Mouse (Mus musculus): Measurements from ENCODE around the gene Prkag3. TPM values are rescaled to one million over a fixed set of nuclear protein-coding genes. Genes with fewer than 3 reads are reported as not detected.
A peak's percentile ranks its signal among the peaks of the same experiment; 100 is the strongest.

Prkag3 gene
- polyA plus RNA-seq, 1 experiment: 0.06 TPM

DNA sequence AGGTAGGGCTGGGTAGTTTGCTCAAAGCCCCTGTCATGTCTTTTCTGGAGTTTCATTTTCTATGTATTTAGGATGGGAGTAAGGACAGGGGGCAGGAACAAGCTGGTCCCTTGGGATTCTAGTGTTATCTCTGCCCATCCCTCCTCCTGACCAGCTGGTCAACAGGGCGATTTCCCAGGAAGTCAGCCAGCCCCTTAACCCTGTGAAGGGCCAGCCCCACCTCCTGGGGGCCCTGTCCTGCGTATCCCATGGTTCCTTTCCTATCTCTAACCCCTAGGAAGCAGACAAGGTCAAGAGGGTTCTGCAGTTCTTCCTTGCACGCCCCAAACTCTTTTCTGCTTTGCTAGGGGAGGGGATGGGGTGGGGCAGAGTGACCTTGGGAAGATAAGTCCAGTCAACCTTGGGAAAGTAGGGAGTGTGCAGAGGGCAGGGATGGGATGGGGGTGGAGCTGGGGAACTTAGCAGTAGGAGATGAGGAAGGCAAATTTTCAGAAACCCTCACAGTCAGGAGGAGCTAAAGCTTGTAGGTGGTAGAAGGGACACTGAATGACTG, 30.0 kb upstream of the Prkag3 start:
- 77% methylated on average over 3 of the region's 3 CpGs for WGBS
- no peak for DNase-seq (ENCODE audit: low read depth in 1 of 2, low spot score in 2 of 2)
- H3K4me3 ChIP-seq (ENCODE audit: extremely low read depth, insufficient read depth, insufficient read length): no peak overlapping the region
- peaks cover 5% of the 10 kb centered on the region; the same call in 1 of the 2 replicates for H3K27me3 ChIP-seq (ENCODE audit: control insufficient read depth, insufficient read depth, low read length)
- no peaks in the 10 kb centered on the region for H3K36me3 ChIP-seq (ENCODE audit: control insufficient read depth, insufficient read depth, low read length)
- TF ChIP-seq CTCF (IDR thresholded peaks at IDR 0.05; ENCODE audit: extremely low read depth, insufficient read depth, insufficient read length, insufficient replicate concordance) (no peak), POLR2A (IDR thresholded peaks at IDR 0.05; ENCODE audit: low read depth, low read length) (no peak)
- H3K4me1 ChIP-seq (ENCODE audit: control insufficient read depth, insufficient read depth, insufficient read length): peaks cover 4% of the 10 kb centered on the region
- H3K27ac ChIP-seq (ENCODE audit: insufficient read depth, low read length): no peak overlapping the region

DNA sequence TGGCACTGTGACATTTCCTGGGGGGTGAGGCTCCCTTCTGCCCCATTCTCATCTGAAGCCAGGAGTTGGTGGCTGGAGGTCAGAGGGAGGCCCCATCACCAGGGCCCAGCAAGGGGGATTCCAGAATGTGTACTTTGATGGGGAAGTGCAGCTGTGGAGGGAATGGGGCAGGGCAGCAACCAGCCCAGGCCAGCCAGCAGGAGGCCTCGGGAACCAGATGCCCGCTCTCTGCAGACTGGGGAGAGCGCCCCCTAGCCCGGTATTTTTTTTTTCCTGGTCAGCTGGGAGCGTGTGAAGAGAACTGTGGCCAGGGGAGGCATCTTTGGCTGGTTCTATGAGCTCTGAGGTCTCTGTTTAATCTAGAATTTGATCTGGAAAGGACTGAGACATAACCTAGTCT, 26.8 kb upstream of the Prkag3 start:
- Histone ChIP-seq H3K27me3 (ENCODE audit: control insufficient read depth, insufficient read depth, low read length) (peaks cover 10% of the 10 kb centered on the region), H3K27ac (ENCODE audit: insufficient read depth, low read length) (no peak overlapping the region), H3K4me3 (ENCODE audit: extremely low read depth, insufficient read depth, insufficient read length) (no peak overlapping the region), H3K36me3 (ENCODE audit: control insufficient read depth, insufficient read depth, low read length) (no peaks in the 10 kb centered on the region), H3K4me1 (ENCODE audit: control insufficient read depth, insufficient read depth, insufficient read length) (no peaks in the 10 kb centered on the region; the same call in none of the 2 replicates)
- 36% methylated on average over 5 of the region's 5 CpGs for WGBS
- no peak for TF ChIP-seq POLR2A (IDR thresholded peaks at IDR 0.05; ENCODE audit: low read depth, low read length)
- TF ChIP-seq CTCF (IDR thresholded peaks at IDR 0.05; ENCODE audit: extremely low read depth, insufficient read depth, insufficient read length, insufficient replicate concordance): 0 out of 2 replicates have a peak, but pooled peaks have one; percentile 10
- DNase-seq (ENCODE audit: low read depth in 1 of 2, low spot score in 2 of 2): no peak

GRCm38 (mm10) chr1:74774062-74774461, 25.0 kb upstream of the Prkag3 start:
- no peak overlapping the region for H3K27ac ChIP-seq (ENCODE audit: insufficient read depth, low read length)
- TF ChIP-seq POLR2A (IDR thresholded peaks at IDR 0.05; ENCODE audit: low read depth, low read length) (no peak), CTCF (IDR thresholded peaks at IDR 0.05; ENCODE audit: extremely low read depth, insufficient read depth, insufficient read length, insufficient replicate concordance) (no peak)
- 68% methylated on average over 7 of the region's 7 CpGs for WGBS
- no peaks in the 10 kb centered on the region; the same call in none of the 2 replicates for H3K4me1 ChIP-seq (ENCODE audit: control insufficient read depth, insufficient read depth, insufficient read length)
- H3K36me3 ChIP-seq (ENCODE audit: control insufficient read depth, insufficient read depth, low read length): no peaks in the 10 kb centered on the region
- DNase-seq (ENCODE audit: low read depth in 1 of 2, low spot score in 2 of 2): no peak
- H3K27me3 ChIP-seq (ENCODE audit: control insufficient read depth, insufficient read depth, low read length): peaks cover 16% of the 10 kb centered on the region
- no peak overlapping the region for H3K4me3 ChIP-seq (ENCODE audit: extremely low read depth, insufficient read depth, insufficient read length)

- TF ChIP-seq CTCF (IDR thresholded peaks at IDR 0.05; ENCODE audit: extremely low read depth, insufficient read depth, insufficient read length, insufficient replicate concordance): no peak
- no peak for TF ChIP-seq POLR2A (IDR thresholded peaks at IDR 0.05; ENCODE audit: low read depth, low read length)
- H3K4me3 ChIP-seq (ENCODE audit: extremely low read depth, insufficient read depth, insufficient read length): no peak overlapping the region
- no peaks in the 10 kb centered on the region; the same call in none of the 2 replicates for H3K4me1 ChIP-seq (ENCODE audit: control insufficient read depth, insufficient read depth, insufficient read length)
- DNase-seq (ENCODE audit: low read depth in 1 of 2, low spot score in 2 of 2): peak in 1 of 2 experiments; percentile 59
- peaks cover 17% of the 10 kb centered on the region for H3K27me3 ChIP-seq (ENCODE audit: control insufficient read depth, insufficient read depth, low read length)
- H3K27ac ChIP-seq (ENCODE audit: insufficient read depth, low read length): no peak overlapping the region
- WGBS: under 1% methylated on average over 15 of the region's 15 CpGs
- no peaks in the 10 kb centered on the region for H3K36me3 ChIP-seq (ENCODE audit: control insufficient read depth, insufficient read depth, low read length)
Measured at GRCm38 (mm10) chr1:74773136-74773535, 24.1 kb upstream of the Prkag3 start.

DNA sequence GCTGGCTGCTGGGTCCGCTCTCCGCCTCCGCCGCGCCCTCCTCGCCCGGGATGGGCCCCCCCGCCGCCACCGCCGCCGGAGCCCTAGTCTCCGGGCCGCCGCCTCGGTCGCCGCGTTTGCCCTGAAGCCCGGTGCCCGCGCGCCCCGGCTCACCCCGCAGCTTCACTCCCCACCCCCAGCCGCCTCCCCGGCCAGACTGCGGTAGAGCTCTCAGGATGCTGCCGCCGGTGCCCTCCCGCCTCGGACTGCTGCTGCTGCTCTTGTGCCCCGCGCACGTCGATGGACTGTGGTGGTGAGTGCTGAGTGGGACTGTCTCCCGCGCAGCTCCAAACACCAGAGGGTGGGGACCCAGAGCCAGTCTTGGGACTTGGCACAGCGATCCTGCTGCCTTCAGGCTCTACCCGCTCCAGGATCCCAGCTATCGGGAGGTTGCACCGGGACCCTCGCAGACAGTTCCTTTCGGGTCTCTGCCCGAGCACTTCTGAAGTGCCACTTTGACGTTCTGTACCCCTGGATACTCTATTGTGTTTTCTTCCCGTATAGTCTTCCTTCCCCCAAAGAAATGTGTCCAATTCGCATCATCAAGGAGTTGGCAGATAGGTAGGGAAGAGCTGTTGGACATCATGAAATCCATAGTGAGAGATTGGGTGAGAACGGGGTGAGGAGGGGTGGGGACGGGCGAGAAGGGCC, 23.1 kb upstream of the Prkag3 start:
- Histone ChIP-seq H3K4me3 (ENCODE audit: extremely low read depth, insufficient read depth, insufficient read length) (peak overlapping the region; percentile 31; the same call in 1 of the 2 replicates), H3K27ac (ENCODE audit: insufficient read depth, low read length) (no peak overlapping the region), H3K4me1 (ENCODE audit: control insufficient read depth, insufficient read depth, insufficient read length) (no peaks in the 10 kb centered on the region; the same call in none of the 2 replicates), H3K27me3 (ENCODE audit: control insufficient read depth, insufficient read depth, low read length) (peaks cover 17% of the 10 kb centered on the region), H3K36me3 (ENCODE audit: control insufficient read depth, insufficient read depth, low read length) (no peaks in the 10 kb centered on the region)
- 1% methylated on average over 46 of the region's 51 CpGs for WGBS
- DNase-seq (ENCODE audit: low read depth in 1 of 2, low spot score in 2 of 2): no peak
- TF ChIP-seq CTCF (IDR thresholded peaks at IDR 0.05; ENCODE audit: extremely low read depth, insufficient read depth, insufficient read length, insufficient replicate concordance): no peak
- TF ChIP-seq POLR2A (IDR thresholded peaks at IDR 0.05; ENCODE audit: low read depth, low read length): no peak

DNA sequence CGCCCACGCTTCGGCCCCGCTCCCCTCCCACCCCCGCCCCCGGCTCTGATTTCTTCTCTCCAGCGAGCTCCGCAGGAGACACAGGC, 22.7 kb upstream of the Prkag3 start, which contains the start of gene Wnt6:
Gene Wnt6, plus strand, starts transcription at position 48 of the 86 bp plus-strand sequence.
- peak within 1 kb of the TSS; percentile 31; the same call in 1 of the 2 replicates for H3K4me3 ChIP-seq (ENCODE audit: extremely low read depth, insufficient read depth, insufficient read length)

DNA sequence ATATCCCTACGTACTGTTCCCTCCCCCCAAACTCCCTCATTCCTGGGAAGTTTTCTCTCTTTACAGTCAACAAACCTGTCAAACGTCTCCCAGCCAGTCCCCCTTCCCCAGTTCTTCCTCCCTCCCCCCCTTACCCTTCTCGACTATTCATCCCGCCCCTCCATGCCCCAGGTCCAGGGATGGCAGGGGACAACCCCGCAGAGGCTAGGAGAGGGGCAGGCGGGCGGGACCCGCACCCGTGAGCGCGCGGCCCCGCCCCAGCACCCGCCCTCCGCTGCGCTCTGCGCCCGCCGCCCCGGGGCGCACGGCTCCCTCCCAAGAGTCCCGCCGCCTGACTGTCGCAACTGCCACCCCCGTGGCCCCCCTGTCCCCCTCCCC, 22.4 kb upstream of the Prkag3 start:
- peaks cover 17% of the 10 kb centered on the region for H3K27me3 ChIP-seq (ENCODE audit: control insufficient read depth, insufficient read depth, low read length)
- H3K4me3 ChIP-seq (ENCODE audit: extremely low read depth, insufficient read depth, insufficient read length): peak overlapping the region; percentile 31; the same call in 1 of the 2 replicates
- DNase-seq (ENCODE audit: low read depth in 1 of 2, low spot score in 2 of 2): no peak
- TF ChIP-seq POLR2A (IDR thresholded peaks at IDR 0.05; ENCODE audit: low read depth, low read length) (no peak), CTCF (IDR thresholded peaks at IDR 0.05; ENCODE audit: extremely low read depth, insufficient read depth, insufficient read length, insufficient replicate concordance) (no peak)
- WGBS: 3% methylated on average over 24 of the region's 26 CpGs
- H3K4me1 ChIP-seq (ENCODE audit: control insufficient read depth, insufficient read depth, insufficient read length): no peaks in the 10 kb centered on the region; the same call in none of the 2 replicates
- no peaks in the 10 kb centered on the region for H3K36me3 ChIP-seq (ENCODE audit: control insufficient read depth, insufficient read depth, low read length)
- H3K27ac ChIP-seq (ENCODE audit: insufficient read depth, low read length): no peak overlapping the region

More for the DNA sequence above, 22.7 kb upstream of the Prkag3 start, which contains the start of gene Wnt6:
- Histone ChIP-seq H3K36me3 (ENCODE audit: control insufficient read depth, insufficient read depth, low read length) (no peaks in the 10 kb centered on the region), H3K27ac (ENCODE audit: insufficient read depth, low read length) (no peak within 1 kb of the TSS), H3K4me1 (ENCODE audit: control insufficient read depth, insufficient read depth, insufficient read length) (no peaks in the 10 kb centered on the region; the same call in none of the 2 replicates), H3K27me3 (ENCODE audit: control insufficient read depth, insufficient read depth, low read length) (peaks cover 17% of the 10 kb centered on the region)
- TF ChIP-seq POLR2A (IDR thresholded peaks at IDR 0.05; ENCODE audit: low read depth, low read length) (no peak), CTCF (IDR thresholded peaks at IDR 0.05; ENCODE audit: extremely low read depth, insufficient read depth, insufficient read length, insufficient replicate concordance) (no peak)
- no peak for DNase-seq (ENCODE audit: low read depth in 1 of 2, low spot score in 2 of 2)
- 6% methylated on average over 3 of the region's 8 CpGs for WGBS
